Mouse (Mus musculus): ENCODE results near the gene Gpr26.

The Gpr26 gene

GRCm38 (mm10) chr7:131966023-131966915, at the start of gene Gpr26:
Gene Gpr26, plus strand, starts transcription at chr7:131966460.
- POLR2A ChIA-PET = no interaction called here

GRCm38 (mm10) chr7:131917384-131917783, 48.9 kb upstream of the Gpr26 start:
- POLR2A ChIA-PET = no interaction called here

More at GRCm38 (mm10) chr7:131966023-131966915, at the start of gene Gpr26:
- CTCF ChIA-PET = no interaction called here

GRCm38 (mm10) chr7:131927288-131928050, 38.8 kb upstream of the Gpr26 start:
- CTCF ChIA-PET = interaction anchor here in 1 of 4 experiments (0.8 kb wide), 1 partner anchor 282 kb away, joined by 8 read pairs; no protein-coding TSS in a partner anchor

More at GRCm38 (mm10) chr7:131917384-131917783, 48.9 kb upstream of the Gpr26 start:
- CTCF ChIA-PET = interaction anchor here in 2 of 4 experiments (0.5 to 0.8 kb wide), 2 partner anchors 10 to 658 kb away, joined by 3 to 4 read pairs; no protein-coding TSS in a partner anchor

GRCm38 (mm10) chr7:131937611-131938010, 28.6 kb upstream of the Gpr26 start:
- ChIA-PET CTCF (no interaction called here), POLR2A (no interaction called here)

More at GRCm38 (mm10) chr7:131927288-131928050, 38.8 kb upstream of the Gpr26 start:
- POLR2A ChIA-PET = interaction anchor here in 1 of 4 experiments (0.6 kb wide), 1 partner anchor 494 kb away, joined by 3 read pairs; no protein-coding TSS in a partner anchor

- ChIA-PET POLR2A (no interaction called here), CTCF (interaction anchor here in 1 of 4 experiments (0.6 kb wide), 1 partner anchor 10 kb away, joined by 3 read pairs; no protein-coding TSS in a partner anchor)
Observed at GRCm38 (mm10) chr7:131951131-131951530, 15.1 kb upstream of the Gpr26 start.

- ChIA-PET POLR2A (no interaction called here), CTCF (no interaction called here)
Observed at GRCm38 (mm10) chr7:131953402-131953801, 12.9 kb upstream of the Gpr26 start.

- POLR2A ChIA-PET = interaction anchor here in 1 of 4 experiments (0.6 kb wide), 1 partner anchor 1082 kb away, joined by 3 read pairs; no protein-coding TSS in a partner anchor
- CTCF ChIA-PET = no interaction called here
Observed at GRCm38 (mm10) chr7:131958705-131959104, 7.6 kb upstream of the Gpr26 start.

- POLR2A ChIA-PET = interaction anchor here in 1 of 4 experiments (0.5 kb wide), 1 partner anchor 316 kb away, joined by 3 read pairs; no protein-coding TSS in a partner anchor
- CTCF ChIA-PET = interaction anchor here in 1 of 4 experiments (0.6 kb wide), 1 partner anchor 160 kb away, joined by 8 read pairs; no protein-coding TSS in a partner anchor
Observed at GRCm38 (mm10) chr7:131960551-131960950, 5.7 kb upstream of the Gpr26 start.

GRCm38 (mm10) chr7:131966916-131967494, 745 bp downstream of the Gpr26 start:
- POLR2A ChIA-PET = interaction anchor here in 1 of 4 experiments (0.6 to 1.2 kb wide), 2 partner anchors 9 to 496 kb away, joined by 3 to 4 read pairs; no protein-coding TSS in a partner anchor
- CTCF ChIA-PET = no interaction called here

GRCm38 (mm10) chr7:131970255-131970654, 4.0 kb downstream of the Gpr26 start:
- ChIA-PET CTCF (no interaction called here), POLR2A (no interaction called here)

GRCm38 (mm10) chr7:131975867-131976266, 9.6 kb downstream of the Gpr26 start:
- CTCF ChIA-PET = interaction anchor here in 1 of 4 experiments (0.6 kb wide), 1 partner anchor 62 kb away, joined by 4 read pairs; no protein-coding TSS in a partner anchor
- POLR2A ChIA-PET = interaction anchor here in 1 of 4 experiments (0.7 to 0.9 kb wide), 2 partner anchors 8 to 1098 kb away, joined by 3 read pairs; no protein-coding TSS in a partner anchor

GRCm38 (mm10) chr7:131978609-131979008, 12.3 kb downstream of the Gpr26 start:
- CTCF ChIA-PET = no interaction called here
- POLR2A ChIA-PET = no interaction called here

- POLR2A ChIA-PET = interaction anchor here in 1 of 4 experiments (0.5 to 0.6 kb wide), 3 partner anchors 14 to 820 kb away, joined by 3 to 4 read pairs (median 3); no protein-coding TSS in a partner anchor
- CTCF ChIA-PET = no interaction called here
Observed at GRCm38 (mm10) chr7:131989056-131989455, 22.8 kb downstream of the Gpr26 start.

- POLR2A ChIA-PET = no interaction called here
- CTCF ChIA-PET = no interaction called here
Observed at GRCm38 (mm10) chr7:131992226-131992625, 26.0 kb downstream of the Gpr26 start.

- POLR2A ChIA-PET = no interaction called here
Observed at GRCm38 (mm10) chr7:131992873-131993272, 26.6 kb downstream of the Gpr26 start.

GRCm38 (mm10) chr7:132005996-132006696, 39.9 kb downstream of the Gpr26 start:
- POLR2A ChIA-PET = interaction anchor here in 2 of 4 experiments (0.5 to 1.0 kb wide), 2 partner anchors 12 to 66 kb away, joined by 3 read pairs; no protein-coding TSS in a partner anchor
- CTCF ChIA-PET = no interaction called here

More at GRCm38 (mm10) chr7:131992873-131993272, 26.6 kb downstream of the Gpr26 start:
- CTCF ChIA-PET = no interaction called here

- POLR2A ChIA-PET = interaction anchor here in 1 of 4 experiments (1.5 kb wide), 1 partner anchor 17 kb away, joined by 3 read pairs; no protein-coding TSS in a partner anchor
- CTCF ChIA-PET = no interaction called here
Observed at GRCm38 (mm10) chr7:132009002-132009401, 42.7 kb downstream of the Gpr26 start.

GRCm38 (mm10) chr7:132012969-132013679, 46.9 kb downstream of the Gpr26 start:
- ChIA-PET POLR2A (no interaction called here), CTCF (interaction anchor here in 1 of 4 experiments (0.6 kb wide), 1 partner anchor 10 kb away, joined by 4 read pairs; no protein-coding TSS in a partner anchor)
